Mouse (Mus musculus) stomach, postnatal 0 days (tissue): Measurements from ENCODE around the gene Kcnd2. TPM values are rescaled to one million over a fixed set of nuclear protein-coding genes. Genes with fewer than 3 reads are reported as not detected.

Experiments used
- ATAC-seq: fragments of 200-750 bp; cut with Nextera tagmentation; 2 replicates; pipeline ENCODE4 v1.8.0; 2017; ENCODE audit not compliant: low FRiP score, low TSS enrichment
- DNase-seq: peaks from one replicate; pipeline ENCODE4 v3.0.0-alpha.2; 2016; ENCODE audit warnings: low spot score
- H3K27ac ChIP-seq: fragments of 300-500 bp; sonication (generic); replicated peaks from 2 replicates; pipeline ENCODE4 v1.5.1; 2014; ENCODE audit warnings: mild to moderate bottlenecking, control low read depth
- H3K27me3 ChIP-seq: fragments of 300-500 bp; sonication (generic); 2 replicates; pipeline ENCODE4 v1.6.1; 2014; ENCODE audit warnings: low read length; ENCODE audit not compliant: control insufficient read depth, insufficient read depth
- H3K36me3 ChIP-seq: fragments of 300-500 bp; sonication (generic); 2 replicates; pipeline ENCODE4 v1.6.1; 2014; ENCODE audit warnings: low read length, mixed read lengths; ENCODE audit not compliant: control insufficient read depth, insufficient read depth
- H3K4me1 ChIP-seq: fragments of 300-500 bp; sonication (generic); replicated peaks from 2 replicates; pipeline ENCODE4 v1.6.1; 2014; ENCODE audit warnings: antibody characterized with exemption; ENCODE audit not compliant: control insufficient read depth, insufficient read depth
- H3K4me2 ChIP-seq: fragments of 300-500 bp; sonication (generic); replicated peaks from 2 replicates; pipeline ENCODE4 v1.6.1; 2014; ENCODE audit warnings: low read depth, mild to moderate bottlenecking, control low read depth, moderate library complexity
- H3K4me3 ChIP-seq: fragments of 300-500 bp; sonication (generic); 2 replicates; pipeline ENCODE4 v1.5.1; 2014; ENCODE audit warnings: low read depth, low read length, control low read depth
- H3K9ac ChIP-seq: fragments of 300-500 bp; sonication (generic); 2 replicates; pipeline ENCODE4 v1.6.1; 2014; ENCODE audit warnings: mild to moderate bottlenecking, low read length, control low read depth, mixed read lengths
- H3K9me3 ChIP-seq: fragments of 300-500 bp; sonication (generic); 2 replicates; pipeline ENCODE4 v1.6.1; 2016; ENCODE audit warnings: low read length; ENCODE audit not compliant: control insufficient read depth
- CTCF ChIP-seq: IDR thresholded peaks from 2 replicates; pipeline ENCODE4 v1.5.1; 2016; ENCODE audit warnings: antibody characterized with exemption, low read depth, mild to moderate bottlenecking, moderate library complexity
- EP300 ChIP-seq: optimal IDR thresholded peaks from 2 replicates; pipeline ENCODE3; 2016; ENCODE audit warnings: antibody characterized with exemption
- WGBS: fragments of 180-500 bp; shearing (Covaris S2); extraction: QIAGEN DNeasy Blood & Tissue Kit; methylation state at CpG from one replicate; pipeline ENCODE4 v1.1.7; 2014; 5-methylcytosine and 5-hydroxymethylcytosine counted together
- polyA plus RNA-seq: library from polyadenylated mRNA; unstranded; fragments of >200 nt; fragmentation: Nextera tagmentation; extraction: Ambion mirVana; gene quantifications from 2 replicates; pipeline ENCODE4 v1.2.1, GENCODE M21; 2015

The Kcnd2 gene
- polyA plus RNA-seq, 1 experiment from 2014 or later: 0.24 TPM

DNA sequence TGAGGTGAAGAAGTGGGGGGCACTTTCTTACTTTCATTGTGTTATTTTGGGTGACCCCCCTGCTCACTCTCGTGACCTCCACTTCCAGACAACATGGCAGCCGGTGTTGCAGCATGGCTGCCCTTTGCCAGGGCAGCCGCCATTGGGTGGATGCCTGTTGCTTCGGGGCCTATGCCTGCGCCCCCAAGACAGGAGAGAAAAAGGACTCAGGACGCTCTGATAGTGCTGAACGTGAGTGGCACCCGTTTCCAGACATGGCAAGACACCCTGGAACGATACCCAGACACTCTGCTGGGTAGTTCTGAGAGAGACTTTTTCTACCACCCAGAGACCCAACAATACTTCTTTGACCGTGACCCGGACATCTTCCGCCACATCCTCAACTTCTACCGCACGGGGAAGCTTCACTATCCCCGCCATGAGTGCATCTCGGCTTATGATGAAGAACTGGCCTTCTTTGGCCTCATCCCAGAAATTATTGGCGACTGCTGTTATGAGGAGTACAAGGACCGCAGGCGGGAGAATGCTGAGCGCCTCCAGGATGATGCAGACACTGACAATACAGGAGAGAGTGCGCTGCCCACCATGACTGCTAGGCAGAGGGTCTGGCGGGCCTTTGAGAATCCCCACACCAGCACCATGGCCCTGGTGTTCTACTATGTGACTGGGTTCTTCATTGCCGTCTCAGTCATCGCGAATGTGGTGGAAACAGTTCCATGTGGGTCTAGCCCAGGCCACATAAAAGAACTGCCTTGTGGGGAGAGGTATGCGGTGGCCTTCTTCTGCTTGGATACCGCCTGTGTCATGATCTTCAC is 1.1 kb downstream of the Kcnd2 start:
- H3K4me1 ChIP-seq: no peaks in the 10 kb centered on the region
- no peak overlapping the region for H3K4me2 ChIP-seq
- no peak overlapping the region for H3K4me3 ChIP-seq
- H3K36me3 ChIP-seq: no peaks in the 10 kb centered on the region
- no peak overlapping the region for H3K9ac ChIP-seq
- 93% methylated on average over 27 of the region's 27 CpGs for WGBS
- H3K27me3 ChIP-seq: no peaks in the 10 kb centered on the region
- H3K9me3 ChIP-seq: no peaks in the 10 kb centered on the region
- ATAC-seq (no peak), DNase-seq (no peak)
- TF ChIP-seq CTCF (no peak), EP300 (no peak)
- H3K27ac ChIP-seq: no peak overlapping the region

DNA sequence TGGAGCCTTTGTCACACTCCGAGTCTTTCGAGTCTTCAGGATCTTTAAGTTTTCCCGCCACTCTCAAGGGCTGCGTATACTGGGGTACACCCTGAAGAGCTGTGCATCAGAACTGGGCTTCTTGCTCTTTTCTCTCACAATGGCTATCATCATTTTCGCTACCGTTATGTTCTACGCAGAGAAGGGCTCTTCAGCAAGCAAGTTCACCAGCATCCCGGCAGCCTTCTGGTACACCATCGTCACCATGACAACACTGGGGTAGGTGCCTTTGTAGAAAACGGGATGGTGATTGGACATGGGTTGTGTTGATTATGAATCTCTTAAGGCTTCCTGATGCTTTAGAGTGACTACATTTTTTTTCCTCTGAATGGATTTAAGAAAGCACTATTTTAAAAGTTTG is 1.9 kb downstream of the Kcnd2 start:
- WGBS: 97% methylated on average over 10 of the region's 10 CpGs
- no peak overlapping the region for H3K4me2 ChIP-seq
- DNase-seq (no peak), ATAC-seq (no peak)
- no peaks in the 10 kb centered on the region for H3K9me3 ChIP-seq
- no peak overlapping the region for H3K4me3 ChIP-seq
- no peak overlapping the region for H3K27ac ChIP-seq
- TF ChIP-seq EP300: no peak
- no peak for TF ChIP-seq CTCF
- no peaks in the 10 kb centered on the region for H3K36me3 ChIP-seq
- no peaks in the 10 kb centered on the region for H3K27me3 ChIP-seq
- H3K4me1 ChIP-seq: no peaks in the 10 kb centered on the region
- no peak overlapping the region for H3K9ac ChIP-seq

DNA sequence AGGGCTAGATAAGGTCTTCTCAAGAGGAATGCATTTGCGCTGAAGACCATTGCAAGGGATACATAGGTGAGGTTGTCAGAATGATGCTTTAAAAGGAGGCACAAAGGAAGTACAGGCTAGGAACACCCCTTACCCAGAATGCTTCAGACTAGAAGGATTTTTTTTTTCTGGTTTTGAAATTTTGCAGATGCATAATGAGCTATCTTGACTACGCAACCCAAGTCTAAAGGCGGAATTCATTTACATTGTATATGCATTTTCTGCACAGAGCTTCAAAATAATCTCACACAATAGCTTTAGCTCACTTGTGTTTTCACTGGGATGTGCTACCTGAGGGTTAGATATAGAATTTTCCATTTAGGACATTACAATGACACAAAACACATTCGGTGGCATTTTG is 10.8 kb downstream of the Kcnd2 start:
- Histone ChIP-seq H3K4me3 (no peak overlapping the region), H3K4me2 (no peak overlapping the region), H3K9ac (no peak overlapping the region), H3K27me3 (no peaks in the 10 kb centered on the region), H3K27ac (no peak overlapping the region), H3K4me1 (no peaks in the 10 kb centered on the region), H3K36me3 (no peaks in the 10 kb centered on the region), H3K9me3 (no peaks in the 10 kb centered on the region)
- DNase-seq (no peak), ATAC-seq (no peak)
- WGBS: 85% methylated on average over 4 of the region's 4 CpGs
- TF ChIP-seq CTCF (no peak), EP300 (no peak)

DNA sequence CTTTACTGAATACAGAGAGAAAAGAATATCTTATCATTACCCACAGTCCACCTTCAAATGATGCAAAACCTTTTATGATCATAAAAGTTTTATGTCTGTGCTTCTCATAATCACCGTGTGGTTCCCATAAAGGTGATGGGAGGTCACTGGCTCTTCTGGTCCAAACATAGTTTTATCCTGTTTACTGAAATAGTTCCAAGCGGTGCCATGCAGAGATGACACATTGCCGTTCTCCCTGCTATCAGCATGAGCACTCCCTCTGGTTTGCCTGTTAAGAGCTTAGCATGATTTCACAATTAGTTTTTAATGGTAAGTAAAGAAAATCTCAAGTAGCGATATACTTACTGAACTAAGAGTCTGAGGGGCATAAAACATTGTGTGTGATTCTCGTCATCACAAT is 43.7 kb downstream of the Kcnd2 start:
- WGBS: 63% methylated on average over 5 of the region's 5 CpGs
- no peaks in the 10 kb centered on the region for H3K4me1 ChIP-seq
- H3K9ac ChIP-seq: no peak overlapping the region
- no peak overlapping the region for H3K4me3 ChIP-seq
- DNase-seq: no peak
- H3K9me3 ChIP-seq: no peaks in the 10 kb centered on the region
- H3K27me3 ChIP-seq: no peaks in the 10 kb centered on the region
- no peak for ATAC-seq
- TF ChIP-seq CTCF (no peak), EP300 (no peak)
- no peaks in the 10 kb centered on the region for H3K36me3 ChIP-seq
- no peak overlapping the region for H3K4me2 ChIP-seq
- no peak overlapping the region for H3K27ac ChIP-seq

DNA sequence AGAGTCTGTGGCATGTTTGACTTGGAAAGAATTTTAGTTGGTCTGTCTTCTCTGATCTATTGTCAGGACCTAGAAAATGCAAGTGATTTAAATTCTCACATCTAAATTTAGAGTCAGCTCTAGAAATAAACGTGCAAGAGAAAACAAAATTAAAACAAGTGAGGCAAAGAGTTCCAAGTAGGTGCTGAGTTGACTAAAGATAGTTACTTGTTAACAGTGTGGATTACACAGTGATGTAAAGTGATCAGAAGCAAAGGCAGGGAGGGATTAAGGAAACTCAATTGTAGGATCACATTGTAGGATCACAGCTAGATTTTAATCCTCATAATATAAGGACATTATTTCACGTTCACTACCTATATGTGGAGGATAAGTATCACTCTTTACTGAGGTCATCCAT is 52.6 kb downstream of the Kcnd2 start:
- H3K36me3 ChIP-seq: no peaks in the 10 kb centered on the region
- H3K4me3 ChIP-seq: no peak overlapping the region
- ATAC-seq (no peak), DNase-seq (no peak)
- no peak overlapping the region for H3K9ac ChIP-seq
- TF ChIP-seq EP300 (no peak), CTCF (no peak)
- H3K9me3 ChIP-seq: no peaks in the 10 kb centered on the region
- WGBS: 40% methylated on average over 2 of the region's 2 CpGs
- no peaks in the 10 kb centered on the region for H3K27me3 ChIP-seq
- no peak overlapping the region for H3K27ac ChIP-seq
- H3K4me2 ChIP-seq: no peak overlapping the region
- H3K4me1 ChIP-seq: no peaks in the 10 kb centered on the region

DNA sequence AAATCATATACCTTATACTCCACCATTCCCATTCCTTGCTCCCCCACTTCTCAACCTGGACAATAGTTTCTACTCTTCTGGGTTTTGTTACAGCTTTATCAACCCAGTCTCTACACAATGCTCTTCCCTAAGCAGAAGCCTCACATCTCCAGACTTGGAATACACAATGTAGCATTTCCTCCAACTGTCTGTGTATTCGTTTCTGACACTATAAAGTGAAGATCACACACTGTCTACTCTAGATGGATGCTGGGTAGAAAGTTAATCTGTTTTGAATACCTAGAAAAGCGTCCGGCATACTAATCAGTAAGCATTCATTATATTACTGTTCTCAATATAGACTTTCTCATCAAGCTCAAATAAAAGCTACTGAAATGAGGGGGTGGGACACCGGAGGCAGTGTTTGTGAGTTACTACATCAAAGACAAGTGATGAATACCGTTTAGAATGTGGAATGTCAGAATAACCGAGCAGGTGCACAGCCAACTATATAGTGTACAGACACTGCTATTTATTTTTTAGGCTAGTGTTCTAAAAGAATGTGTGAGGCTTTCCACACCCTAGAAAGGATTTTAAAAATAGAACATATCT is 62.1 kb downstream of the Kcnd2 start:
- ATAC-seq (no peak), DNase-seq (no peak)
- 49% methylated on average over 6 of the region's 6 CpGs for WGBS
- Histone ChIP-seq H3K4me2 (no peak overlapping the region), H3K4me3 (no peak overlapping the region), H3K36me3 (no peaks in the 10 kb centered on the region), H3K27ac (no peak overlapping the region), H3K9me3 (no peaks in the 10 kb centered on the region), H3K27me3 (no peaks in the 10 kb centered on the region), H3K9ac (no peak overlapping the region), H3K4me1 (no peaks in the 10 kb centered on the region)
- no peak for TF ChIP-seq EP300
- TF ChIP-seq CTCF: no peak
